Mouse (Mus musculus) kidney, embryonic 14.5 days (tissue): Measurements from ENCODE around the gene Gm49337. TPM values are rescaled to one million over a fixed set of nuclear protein-coding genes. Genes with fewer than 3 reads are reported as not detected.

Experiments
- ATAC-seq: fragments of 200-750 bp; cut with Nextera tagmentation; 2 replicates; pipeline ENCODE4 v1.8.0; 2017; ENCODE audit warnings: moderate number of reproducible peaks, mild to moderate bottlenecking, moderate TSS enrichment, moderate library complexity; ENCODE audit not compliant: low FRiP score, low TSS enrichment
- H3K27ac ChIP-seq: fragments of 300-500 bp; sonication (generic); 2 replicates; pipeline ENCODE4 v1.5.1; 2014; ENCODE audit warnings: low read depth, mild to moderate bottlenecking, low read length, moderate library complexity, mixed read lengths
- H3K27me3 ChIP-seq: fragments of 300-500 bp; sonication (generic); 2 replicates; pipeline ENCODE4 v1.6.1; 2014; ENCODE audit warnings: mild to moderate bottlenecking, low read length; ENCODE audit not compliant: control insufficient read depth, insufficient read depth
- H3K36me3 ChIP-seq: fragments of 300-500 bp; sonication (generic); 2 replicates; pipeline ENCODE4 v1.6.1; 2014; ENCODE audit warnings: low read length, mixed read lengths; ENCODE audit not compliant: control insufficient read depth, insufficient read depth
- H3K4me1 ChIP-seq: fragments of 300-500 bp; sonication (generic); 2 replicates; pipeline ENCODE4 v1.6.1; 2014; ENCODE audit warnings: low read length, mixed read lengths; ENCODE audit not compliant: control insufficient read depth, insufficient read depth
- H3K4me2 ChIP-seq: fragments of 300-500 bp; sonication (generic); replicated peaks from 2 replicates; pipeline ENCODE4 v1.6.1; 2014; ENCODE audit warnings: low read depth, mild to moderate bottlenecking, low read length
- H3K4me3 ChIP-seq: fragments of 300-500 bp; sonication (generic); 2 replicates; pipeline ENCODE4 v1.5.1; 2014; ENCODE audit warnings: mild to moderate bottlenecking, low read length
- H3K9ac ChIP-seq: fragments of 300-500 bp; sonication (generic); 2 replicates; pipeline ENCODE4 v1.6.1; 2014; ENCODE audit warnings: low read depth, mild to moderate bottlenecking, low read length, moderate library complexity
- H3K9me3 ChIP-seq: fragments of 300-500 bp; sonication (generic); 2 replicates; pipeline ENCODE4 v1.6.1; 2016; ENCODE audit warnings: low read length; ENCODE audit not compliant: control insufficient read depth
- WGBS: fragments of 180-500 bp; shearing (Covaris S2); extraction: QIAGEN DNeasy Blood & Tissue Kit; methylation state at CpG from one replicate; pipeline ENCODE4 v1.1.7; 2014; 5-methylcytosine and 5-hydroxymethylcytosine counted together
- polyA plus RNA-seq: library from polyadenylated mRNA; unstranded; fragments of >200 nt; fragmentation: Nextera tagmentation; extraction: Ambion mirVana; gene quantifications from 2 replicates; pipeline ENCODE4 v1.2.1, GENCODE M21; 2014

Gene Gm49337
- not detected in 2 replicates for polyA plus RNA-seq

GRCm38 (mm10) chr4:116173072-116173471, at the start of gene Gm49337, which contains the start of gene 1700042G07Rik:
Gene Gm49337, plus strand, starts transcription at chr4:116173384.
Gene 1700042G07Rik, plus strand, starts transcription at chr4:116173372.
- no peak for ATAC-seq
- WGBS, result 90% methylated on average over 6 of the region's 6 CpGs
- H3K27me3 ChIP-seq, result no peaks in the 10 kb centered on the region

GRCm38 (mm10) chr4:116123602-116124519, 49.3 kb upstream of the Gm49337 start, which contains the start of the genes Rad54l and Pomgnt1:
Gene Rad54l, minus strand, starts transcription at chr4:116123690.
Gene Pomgnt1, plus strand, starts transcription at chr4:116123840.
- no peaks in the 10 kb centered on the region for H3K9me3 ChIP-seq
- H3K4me1 ChIP-seq, result peaks cover 11% of the 10 kb centered on the region; the same call in 1 of the 2 replicates
- peak; percentile 99 for ATAC-seq
- 5% methylated on average over 24 of the region's 24 CpGs for WGBS
- peak within 1 kb of the TSS; percentile 66; the same call in 1 of the 2 replicates for H3K27ac ChIP-seq
- peak within 1 kb of the TSS; percentile 67 for H3K9ac ChIP-seq
- peak within 1 kb of the TSS; percentile 52 for H3K4me3 ChIP-seq
- peak within 1 kb of the TSS; percentile 67 for H3K4me2 ChIP-seq
- peaks cover 1% of the 10 kb centered on the region; the same call in 1 of the 2 replicates for H3K36me3 ChIP-seq
- no peaks in the 10 kb centered on the region for H3K27me3 ChIP-seq

More at GRCm38 (mm10) chr4:116173072-116173471, at the start of gene Gm49337, which contains the start of gene 1700042G07Rik:
- no peak within 1 kb of the TSS for H3K9ac ChIP-seq
- no peak within 1 kb of the TSS for H3K27ac ChIP-seq
- H3K36me3 ChIP-seq, result no peaks in the 10 kb centered on the region
- no peaks in the 10 kb centered on the region for H3K9me3 ChIP-seq
- peaks cover 21% of the 10 kb centered on the region for H3K4me1 ChIP-seq
- no peak within 1 kb of the TSS for H3K4me3 ChIP-seq
- H3K4me2 ChIP-seq, result no peak within 1 kb of the TSS

- Histone ChIP-seq H3K4me2 (no peak overlapping the region), H3K27ac (no peak overlapping the region), H3K27me3 (no peaks in the 10 kb centered on the region), H3K4me3 (no peak overlapping the region), H3K9ac (no peak overlapping the region), H3K4me1 (peaks cover 11% of the 10 kb centered on the region; the same call in 1 of the 2 replicates), H3K36me3 (no peaks in the 10 kb centered on the region), H3K9me3 (no peaks in the 10 kb centered on the region)
- WGBS, result 93% methylated on average over 4 of the region's 4 CpGs
- no peak for ATAC-seq
Observed at GRCm38 (mm10) chr4:116125803-116126386, 47.3 kb upstream of the Gm49337 start.

- Histone ChIP-seq H3K9me3 (no peaks in the 10 kb centered on the region), H3K9ac (no peak overlapping the region), H3K27me3 (no peaks in the 10 kb centered on the region), H3K36me3 (no peaks in the 10 kb centered on the region), H3K4me2 (no peak overlapping the region), H3K4me3 (no peak overlapping the region), H3K4me1 (peaks cover 5% of the 10 kb centered on the region; the same call in 1 of the 2 replicates), H3K27ac (no peak overlapping the region)
- 78% methylated on average over 6 of the region's 6 CpGs for WGBS
- ATAC-seq, result no peak
Observed at GRCm38 (mm10) chr4:116127956-116128355, 45.2 kb upstream of the Gm49337 start.

- H3K9me3 ChIP-seq, result no peaks in the 10 kb centered on the region
- no peaks in the 10 kb centered on the region for H3K4me1 ChIP-seq
- no peak overlapping the region for H3K4me3 ChIP-seq
- no peak overlapping the region for H3K9ac ChIP-seq
- H3K27ac ChIP-seq, result no peak overlapping the region
- H3K4me2 ChIP-seq, result no peak overlapping the region
- H3K36me3 ChIP-seq, result no peaks in the 10 kb centered on the region
- H3K27me3 ChIP-seq, result no peaks in the 10 kb centered on the region
- 85% methylated on average over 4 of the region's 4 CpGs for WGBS
- ATAC-seq, result no peak
Observed at GRCm38 (mm10) chr4:116133126-116133525, 40.1 kb upstream of the Gm49337 start.

- ATAC-seq, result no peak
- WGBS, result 28% methylated on average over 2 of the region's 2 CpGs
- Histone ChIP-seq H3K4me2 (no peak overlapping the region), H3K4me1 (no peaks in the 10 kb centered on the region), H3K9me3 (no peaks in the 10 kb centered on the region), H3K27ac (no peak overlapping the region), H3K4me3 (no peak overlapping the region), H3K36me3 (no peaks in the 10 kb centered on the region), H3K27me3 (no peaks in the 10 kb centered on the region), H3K9ac (no peak overlapping the region)
Observed at GRCm38 (mm10) chr4:116134990-116135389, 38.2 kb upstream of the Gm49337 start.

- no peak overlapping the region for H3K9ac ChIP-seq
- H3K9me3 ChIP-seq, result no peaks in the 10 kb centered on the region
- no peak overlapping the region for H3K4me3 ChIP-seq
- H3K36me3 ChIP-seq, result no peaks in the 10 kb centered on the region
- H3K27ac ChIP-seq, result no peak overlapping the region
- H3K4me1 ChIP-seq, result no peaks in the 10 kb centered on the region
- ATAC-seq, result no peak
- no peak overlapping the region for H3K4me2 ChIP-seq
- no peaks in the 10 kb centered on the region for H3K27me3 ChIP-seq
- WGBS, result 55% methylated on average over 13 of the region's 13 CpGs
Observed at GRCm38 (mm10) chr4:116137421-116137996, 35.7 kb upstream of the Gm49337 start.

GRCm38 (mm10) chr4:116140801-116141574, 32.2 kb upstream of the Gm49337 start:
- Histone ChIP-seq H3K9me3 (no peaks in the 10 kb centered on the region), H3K27me3 (no peaks in the 10 kb centered on the region), H3K9ac (no peak overlapping the region), H3K4me3 (no peak overlapping the region), H3K4me1 (peaks cover 7% of the 10 kb centered on the region; the same call in 1 of the 2 replicates), H3K4me2 (no peak overlapping the region), H3K27ac (no peak overlapping the region), H3K36me3 (no peaks in the 10 kb centered on the region)
- no peak for ATAC-seq
- 75% methylated on average over 7 of the region's 7 CpGs for WGBS
